Mouse (Mus musculus) embryonic facial prominence, embryonic 12.5 days (tissue): ENCODE results near the gene 4930562C15Rik. TPM values are rescaled to one million over a fixed set of nuclear protein-coding genes. Genes with fewer than 3 reads are reported as not detected.

Experiments used
- ATAC-seq: fragments of 200-750 bp; cut with Nextera tagmentation; 2 replicates; pipeline ENCODE4 v1.8.0; 2017; ENCODE audit not compliant: insufficient number of reproducible peaks, insufficient read depth, low FRiP score, low TSS enrichment
- H3K27ac ChIP-seq: fragments of 300-500 bp; sonication (generic); 2 replicates; pipeline ENCODE4 v1.5.1; 2016; ENCODE audit warnings: mild to moderate bottlenecking
- H3K27me3 ChIP-seq: fragments of 300-500 bp; sonication (generic); 2 replicates; pipeline ENCODE4 v1.6.1; 2016; ENCODE audit warnings: mild to moderate bottlenecking, moderate library complexity
- H3K36me3 ChIP-seq: fragments of 300-500 bp; sonication (generic); 2 replicates; pipeline ENCODE4 v1.6.1; 2016; ENCODE audit warnings: mild to moderate bottlenecking
- H3K4me1 ChIP-seq: fragments of 300-500 bp; sonication (generic); 2 replicates; pipeline ENCODE4 v1.6.1; 2016
- H3K4me2 ChIP-seq: fragments of 300-500 bp; sonication (generic); replicated peaks from 2 replicates; pipeline ENCODE4 v1.6.1; 2016; ENCODE audit warnings: mild to moderate bottlenecking, moderate library complexity
- H3K4me3 ChIP-seq: fragments of 300-500 bp; sonication (generic); 2 replicates; pipeline ENCODE4 v1.5.1; 2016; ENCODE audit warnings: mild to moderate bottlenecking
- H3K9ac ChIP-seq: fragments of 300-500 bp; sonication (generic); 2 replicates; pipeline ENCODE4 v1.6.1; 2016; ENCODE audit warnings: mild to moderate bottlenecking, moderate library complexity
- H3K9me3 ChIP-seq: fragments of 300-500 bp; sonication (generic); 2 replicates; pipeline ENCODE4 v1.6.1; 2016; ENCODE audit warnings: mild to moderate bottlenecking, moderate library complexity
- WGBS: fragments of 180-500 bp; shearing (Covaris S2); methylation state at CpG from one replicate; pipeline ENCODE4 v1.1.7; 2016; 5-methylcytosine and 5-hydroxymethylcytosine counted together
- polyA plus RNA-seq: library from polyadenylated mRNA; unstranded; fragments of >200 nt; fragmentation: Nextera tagmentation; extraction: Ambion mirVana; gene quantifications from 2 replicates; pipeline ENCODE4 v1.2.1, GENCODE M21; 2016

4930562C15Rik gene
- polyA plus RNA-seq, 1 experiment from 2014 or later = 0.67 TPM

DNA sequence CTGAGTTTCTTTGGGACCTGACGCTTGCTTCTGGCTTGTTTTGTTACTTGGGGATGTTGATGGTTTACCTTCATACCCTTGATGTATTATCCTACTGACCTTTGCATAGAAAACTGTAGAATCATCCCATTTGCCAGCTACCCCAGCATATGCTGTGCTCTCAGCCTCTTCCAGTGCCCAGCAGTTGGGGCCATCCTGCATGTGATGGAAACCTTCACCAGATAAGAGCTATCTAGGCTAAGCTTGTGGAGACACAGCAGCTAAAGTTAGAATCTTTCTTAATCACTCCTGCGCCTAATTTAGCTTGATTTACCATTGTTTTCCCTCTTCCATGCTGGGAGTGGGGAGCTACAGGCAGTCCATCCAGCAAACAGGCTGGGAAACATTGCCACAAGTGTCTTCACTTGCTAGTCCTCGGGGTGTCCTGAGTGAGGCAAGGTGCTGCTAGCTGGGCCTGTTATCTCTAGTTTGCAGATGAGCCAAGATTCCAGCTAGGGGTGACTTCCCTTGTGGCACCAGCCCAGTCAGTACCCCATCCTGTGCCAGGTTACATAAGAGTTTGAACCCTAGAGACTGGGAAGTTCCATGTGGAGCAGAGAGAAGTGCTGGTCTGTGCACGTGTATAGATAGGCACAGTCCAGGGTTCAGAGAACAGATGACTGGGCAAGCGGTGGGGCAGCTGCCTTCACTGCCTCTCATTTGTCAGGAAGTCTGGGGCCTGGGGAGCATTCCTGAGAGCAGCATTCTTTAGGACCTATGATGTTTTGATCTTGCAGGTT lies 61.2 kb downstream of the 4930562C15Rik start:
- no peak overlapping the region for H3K4me3 ChIP-seq
- no peak for ATAC-seq
- H3K36me3 ChIP-seq = no peaks in the 10 kb centered on the region
- no peak overlapping the region for H3K27ac ChIP-seq
- H3K9ac ChIP-seq = no peak overlapping the region
- no peak overlapping the region for H3K4me2 ChIP-seq
- 70% methylated on average over 5 of the region's 5 CpGs for WGBS
- no peaks in the 10 kb centered on the region for H3K4me1 ChIP-seq
- no peaks in the 10 kb centered on the region for H3K9me3 ChIP-seq
- H3K27me3 ChIP-seq = no peaks in the 10 kb centered on the region

DNA sequence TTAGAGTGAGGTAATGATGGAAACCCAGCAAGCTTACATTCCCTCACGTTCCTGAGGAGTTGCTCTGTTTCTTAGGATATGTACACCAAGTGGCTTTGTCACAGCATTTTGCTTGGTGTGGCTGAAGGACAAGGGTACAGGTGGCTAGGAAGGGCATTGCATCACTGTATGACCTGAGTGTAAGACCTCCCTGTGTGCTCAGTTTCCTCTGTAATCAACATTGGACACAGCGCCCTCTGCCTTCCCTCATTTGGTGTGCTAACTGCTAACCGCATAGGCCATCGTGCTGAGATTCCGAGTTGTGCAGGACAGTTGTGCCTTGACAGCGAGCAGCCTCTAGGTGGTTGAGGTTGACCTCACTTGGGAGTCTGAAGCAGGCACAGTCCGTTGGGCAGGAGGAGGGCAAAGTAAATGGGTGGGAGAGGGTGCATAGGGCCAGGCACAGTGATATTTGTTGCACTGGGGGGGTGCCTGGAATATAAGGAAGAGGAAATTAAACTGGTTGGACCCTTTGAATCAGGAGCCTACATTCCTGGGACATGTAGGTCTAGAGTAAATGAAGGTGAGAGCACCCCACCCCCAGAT lies 62.0 kb downstream of the 4930562C15Rik start:
- no peak for ATAC-seq
- no peaks in the 10 kb centered on the region for H3K9me3 ChIP-seq
- H3K36me3 ChIP-seq = no peaks in the 10 kb centered on the region
- H3K4me1 ChIP-seq = no peaks in the 10 kb centered on the region
- H3K4me2 ChIP-seq = no peak overlapping the region
- H3K4me3 ChIP-seq = no peak overlapping the region
- H3K9ac ChIP-seq = no peak overlapping the region
- WGBS = 54% methylated on average over 7 of the region's 7 CpGs
- no peak overlapping the region for H3K27ac ChIP-seq
- no peaks in the 10 kb centered on the region for H3K27me3 ChIP-seq

- Histone ChIP-seq H3K9me3 (no peaks in the 10 kb centered on the region), H3K4me1 (0 out of 2 replicates have a peak, but pooled peaks cover 3% of the 10 kb centered on the region), H3K4me3 (no peak overlapping the region), H3K4me2 (no peak overlapping the region), H3K27ac (no peak overlapping the region), H3K27me3 (no peaks in the 10 kb centered on the region), H3K9ac (no peak overlapping the region), H3K36me3 (no peaks in the 10 kb centered on the region)
- ATAC-seq = no peak
- WGBS = 84% methylated on average over 6 of the region's 6 CpGs
These were observed 63.7 kb downstream of the 4930562C15Rik start for GRCm38 (mm10) chr16:4898881-4899280.

GRCm38 (mm10) chr16:4899711-4900110 lies 64.5 kb downstream of the 4930562C15Rik start:
- H3K4me3 ChIP-seq = no peak overlapping the region
- no peaks in the 10 kb centered on the region for H3K36me3 ChIP-seq
- H3K9ac ChIP-seq = no peak overlapping the region
- H3K4me2 ChIP-seq = no peak overlapping the region
- H3K9me3 ChIP-seq = no peaks in the 10 kb centered on the region
- no peak overlapping the region for H3K27ac ChIP-seq
- ATAC-seq = no peak
- WGBS = 93% methylated on average over 2 of the region's 2 CpGs
- H3K4me1 ChIP-seq = 0 out of 2 replicates have a peak, but pooled peaks cover 3% of the 10 kb centered on the region
- no peaks in the 10 kb centered on the region for H3K27me3 ChIP-seq

DNA sequence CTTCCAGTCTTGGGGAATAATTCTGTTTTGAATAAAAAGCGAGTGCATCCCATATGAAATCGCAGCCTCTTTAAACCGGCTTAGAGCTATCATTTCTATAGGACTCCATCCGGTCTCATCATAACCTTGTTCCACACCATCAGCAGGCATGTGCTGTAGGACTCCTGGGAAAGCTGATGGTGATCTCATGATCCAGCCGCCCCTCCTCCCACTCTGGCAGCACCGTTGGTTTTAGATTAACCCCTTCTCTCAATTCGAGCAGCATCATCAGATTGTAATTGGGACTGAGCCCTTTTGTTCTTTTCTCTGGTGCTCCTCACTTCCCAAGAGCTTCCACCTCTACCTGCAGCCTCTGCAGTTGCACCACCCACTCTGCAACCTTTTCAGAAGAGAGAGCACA lies 66.0 kb downstream of the 4930562C15Rik start:
- Histone ChIP-seq H3K4me2 (no peak overlapping the region), H3K9ac (no peak overlapping the region), H3K4me3 (no peak overlapping the region), H3K4me1 (peaks cover 14% of the 10 kb centered on the region), H3K36me3 (no peaks in the 10 kb centered on the region), H3K27me3 (no peaks in the 10 kb centered on the region), H3K9me3 (no peaks in the 10 kb centered on the region), H3K27ac (no peak overlapping the region)
- ATAC-seq = no peak
- 56% methylated on average over 7 of the region's 7 CpGs for whole genome bisulfite sequencing

- H3K4me3 ChIP-seq = no peak overlapping the region
- no peak overlapping the region for H3K9ac ChIP-seq
- H3K27ac ChIP-seq = no peak overlapping the region
- no peak overlapping the region for H3K4me2 ChIP-seq
- ATAC-seq = no peak
- 83% methylated on average over 2 of the region's 2 CpGs for WGBS
- H3K9me3 ChIP-seq = no peaks in the 10 kb centered on the region
- no peaks in the 10 kb centered on the region for H3K27me3 ChIP-seq
- H3K36me3 ChIP-seq = no peaks in the 10 kb centered on the region
- peaks cover 14% of the 10 kb centered on the region for H3K4me1 ChIP-seq
These were observed 67.2 kb downstream of the 4930562C15Rik start for GRCm38 (mm10) chr16:4902390-4902789.

GRCm38 (mm10) chr16:4903491-4904102 lies 68.4 kb downstream of the 4930562C15Rik start:
- ATAC-seq = no peak
- Histone ChIP-seq H3K4me3 (no peak overlapping the region), H3K36me3 (no peaks in the 10 kb centered on the region), H3K4me2 (no peak overlapping the region), H3K9me3 (no peaks in the 10 kb centered on the region), H3K27ac (no peak overlapping the region), H3K9ac (no peak overlapping the region), H3K27me3 (no peaks in the 10 kb centered on the region), H3K4me1 (peaks cover 14% of the 10 kb centered on the region)
- WGBS = 81% methylated on average over 6 of the region's 6 CpGs

DNA sequence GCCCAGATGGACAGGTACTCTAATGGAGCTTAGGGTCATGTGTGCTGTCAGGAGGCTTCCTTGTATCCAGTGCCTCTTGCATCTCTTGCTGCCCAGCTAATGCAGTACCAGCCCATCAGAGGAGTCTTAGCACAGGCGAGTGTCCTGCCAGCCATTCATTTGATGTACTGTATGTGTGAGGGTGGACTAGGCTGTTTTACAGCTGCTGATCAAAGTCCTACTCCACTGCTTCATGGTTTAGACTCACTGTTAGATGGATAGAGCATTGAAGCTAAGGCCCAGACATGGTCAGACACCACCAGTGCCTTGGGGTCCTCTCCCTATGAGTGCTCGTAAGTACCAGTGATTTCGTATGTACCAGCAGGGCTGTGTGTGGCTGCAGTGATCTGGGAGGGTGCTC lies 69.7 kb downstream of the 4930562C15Rik start:
- no peak overlapping the region for H3K27ac ChIP-seq
- H3K4me3 ChIP-seq = no peak overlapping the region
- 87% methylated on average over 3 of the region's 3 CpGs for WGBS
- no peaks in the 10 kb centered on the region for H3K27me3 ChIP-seq
- no peak overlapping the region for H3K4me2 ChIP-seq
- no peak for ATAC-seq
- H3K9me3 ChIP-seq = no peaks in the 10 kb centered on the region
- H3K9ac ChIP-seq = no peak overlapping the region
- peaks cover 14% of the 10 kb centered on the region for H3K4me1 ChIP-seq
- peaks cover 12% of the 10 kb centered on the region for H3K36me3 ChIP-seq

DNA sequence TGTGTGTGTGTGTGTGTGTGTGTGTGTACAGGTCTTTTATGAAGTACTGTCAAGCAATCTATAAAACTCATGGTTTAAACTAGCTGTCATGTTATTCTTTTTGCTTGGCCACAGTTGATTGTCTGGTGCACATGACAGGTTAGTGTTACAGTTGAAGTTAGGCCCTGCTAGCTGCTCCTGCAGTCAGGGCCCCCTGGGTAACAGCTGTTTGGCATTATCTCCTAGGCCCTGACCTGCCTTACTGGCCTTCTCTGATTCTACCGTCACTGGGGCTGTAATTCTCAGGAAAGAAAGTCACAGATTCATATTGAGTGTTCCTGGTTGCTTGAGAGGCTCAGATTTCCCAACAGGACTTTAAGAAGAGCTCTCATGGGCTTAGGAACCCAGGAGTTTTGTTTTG lies 70.4 kb downstream of the 4930562C15Rik start:
- H3K4me2 ChIP-seq = no peak overlapping the region
- peaks cover 14% of the 10 kb centered on the region for H3K4me1 ChIP-seq
- peaks cover 17% of the 10 kb centered on the region for H3K36me3 ChIP-seq
- no peak for ATAC-seq
- H3K27me3 ChIP-seq = no peaks in the 10 kb centered on the region
- no peak overlapping the region for H3K9ac ChIP-seq
- 0 out of 2 replicates have a peak overlapping the region, but pooled peaks have one; percentile 60 for H3K27ac ChIP-seq
- no peak overlapping the region for H3K4me3 ChIP-seq
- WGBS = 16% methylated on average over 1 of the region's 1 CpGs
- no peaks in the 10 kb centered on the region for H3K9me3 ChIP-seq

DNA sequence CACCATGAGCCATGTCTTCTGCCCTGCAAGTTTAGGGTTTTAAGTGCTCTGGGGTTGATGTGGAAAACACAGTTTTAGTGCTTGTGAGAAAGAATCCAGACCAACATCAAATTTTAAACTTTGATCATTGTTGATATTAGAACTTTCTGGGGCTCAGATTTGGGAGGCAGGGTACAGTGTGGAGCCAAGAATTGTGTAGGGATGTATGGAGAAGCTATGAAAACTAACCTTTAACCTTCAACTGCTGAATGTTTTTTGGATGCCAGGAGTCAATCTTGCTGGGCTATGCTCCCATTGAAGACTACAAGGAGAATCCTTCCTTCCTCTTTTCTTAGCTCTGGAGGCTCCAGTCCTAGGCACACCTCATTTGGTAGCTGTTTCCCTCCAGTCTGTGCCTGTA lies 71.3 kb downstream of the 4930562C15Rik start:
- H3K9ac ChIP-seq = no peak overlapping the region
- ATAC-seq = no peak
- H3K4me1 ChIP-seq = peaks cover 14% of the 10 kb centered on the region
- H3K27me3 ChIP-seq = no peaks in the 10 kb centered on the region
- H3K9me3 ChIP-seq = no peaks in the 10 kb centered on the region
- H3K27ac ChIP-seq = no peak overlapping the region
- no peak overlapping the region for H3K4me3 ChIP-seq
- H3K4me2 ChIP-seq = no peak overlapping the region
- H3K36me3 ChIP-seq = peaks cover 26% of the 10 kb centered on the region

DNA sequence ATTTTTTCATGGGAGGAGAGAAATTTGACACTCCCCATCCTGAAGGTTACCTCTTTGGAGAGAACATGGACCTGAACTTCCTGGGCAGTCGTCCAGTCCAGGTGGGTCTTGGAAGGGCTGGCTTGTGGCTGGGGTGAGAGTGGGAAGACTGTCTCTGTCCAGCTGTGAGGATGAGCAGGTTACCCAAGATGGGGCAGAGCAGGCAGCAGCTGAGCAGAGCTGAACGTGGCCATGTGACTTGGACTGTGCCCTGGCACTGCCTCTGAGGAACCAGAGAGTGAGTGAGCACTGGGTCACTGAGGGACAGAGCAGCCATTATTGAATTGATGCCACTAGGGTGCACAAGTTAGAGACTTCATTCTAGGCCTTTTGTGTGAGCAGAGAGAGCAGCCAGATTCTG lies 72.2 kb downstream of the 4930562C15Rik start:
- Histone ChIP-seq H3K9ac (no peak overlapping the region), H3K27ac (no peak overlapping the region), H3K4me2 (no peak overlapping the region), H3K27me3 (no peaks in the 10 kb centered on the region), H3K9me3 (no peaks in the 10 kb centered on the region), H3K36me3 (peaks cover 34% of the 10 kb centered on the region), H3K4me1 (peaks cover 14% of the 10 kb centered on the region), H3K4me3 (no peak overlapping the region)
- 63% methylated on average over 2 of the region's 2 CpGs for whole genome bisulfite sequencing
- ATAC-seq = 0 out of 2 replicates have a peak, but pooled peaks have one; percentile 47

GRCm38 (mm10) chr16:4907972-4908371 lies 72.8 kb downstream of the 4930562C15Rik start:
- no peak overlapping the region for H3K27ac ChIP-seq
- H3K9me3 ChIP-seq = no peaks in the 10 kb centered on the region
- no peak overlapping the region for H3K4me3 ChIP-seq
- 45% methylated on average over 4 of the region's 5 CpGs for WGBS
- no peaks in the 10 kb centered on the region for H3K27me3 ChIP-seq
- no peak overlapping the region for H3K9ac ChIP-seq
- peaks cover 11% of the 10 kb centered on the region for H3K4me1 ChIP-seq
- no peak overlapping the region for H3K4me2 ChIP-seq
- peaks cover 39% of the 10 kb centered on the region for H3K36me3 ChIP-seq
- no peak for ATAC-seq
